Mouse (Mus musculus): Measurements from ENCODE around the gene Dapk2.

Gene Dapk2

DNA sequence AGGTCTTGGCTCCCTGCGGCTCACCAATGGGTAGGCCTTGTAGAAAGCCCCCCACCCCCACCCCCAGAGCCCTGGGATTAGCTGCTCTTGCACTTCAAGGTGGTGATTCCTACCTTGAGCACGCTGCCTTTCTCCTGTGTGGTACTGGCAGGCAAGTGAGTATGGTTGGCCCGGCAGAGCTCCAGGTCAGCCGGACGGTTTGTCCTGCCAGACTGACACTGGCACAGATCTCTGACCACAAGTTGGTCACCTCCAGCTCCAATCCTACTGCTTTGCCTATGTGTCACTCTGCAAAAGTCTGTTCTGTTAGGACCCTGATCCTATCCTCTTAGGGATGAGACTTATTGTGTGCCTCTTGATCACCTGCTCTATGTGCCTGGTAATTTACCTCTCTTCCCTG lies 26.5 kb downstream of the Dapk2 start:
- no peak for DNase-seq (ENCODE audit: low spot score)

DNA sequence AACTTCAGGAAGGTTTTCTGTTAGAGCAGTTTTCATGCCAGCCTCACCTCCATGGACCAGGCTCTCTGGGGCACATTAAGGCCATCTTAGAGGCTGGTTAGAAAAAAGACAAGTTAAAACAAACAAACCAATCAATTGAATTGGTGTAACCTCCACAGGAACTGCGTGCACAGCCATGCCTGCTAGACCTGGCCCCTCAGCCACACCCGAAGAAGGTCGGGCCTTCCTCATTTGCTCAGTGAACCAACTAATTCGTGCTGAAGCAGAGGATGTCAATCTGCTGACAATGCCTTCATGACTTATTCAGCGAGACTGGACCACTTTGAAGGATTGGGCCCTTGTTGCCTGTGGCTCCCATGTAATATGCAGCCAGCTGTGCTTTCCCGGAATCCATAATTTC lies 28.4 kb downstream of the Dapk2 start:
- DNase-seq (ENCODE audit: low spot score), result no peak

- DNase-seq (ENCODE audit: low spot score), result no peak
Measured at GRCm38 (mm10) chr9:66189026-66189425, 31.0 kb downstream of the Dapk2 start.

- no peak for DNase-seq (ENCODE audit: low spot score)
Measured at GRCm38 (mm10) chr9:66194003-66194402, 36.0 kb downstream of the Dapk2 start.

GRCm38 (mm10) chr9:66196561-66196960 lies 38.5 kb downstream of the Dapk2 start:
- DNase-seq (ENCODE audit: low spot score), result no peak

GRCm38 (mm10) chr9:66198533-66198932 lies 40.5 kb downstream of the Dapk2 start:
- no peak for DNase-seq (ENCODE audit: low spot score)

- DNase-seq (ENCODE audit: low spot score), result no peak
Measured at GRCm38 (mm10) chr9:66199657-66200410, 41.8 kb downstream of the Dapk2 start.

GRCm38 (mm10) chr9:66200411-66200789 lies 42.4 kb downstream of the Dapk2 start:
- DNase-seq (ENCODE audit: low spot score), result no peak

GRCm38 (mm10) chr9:66201665-66202064 lies 43.6 kb downstream of the Dapk2 start:
- no peak for DNase-seq (ENCODE audit: low spot score)

DNA sequence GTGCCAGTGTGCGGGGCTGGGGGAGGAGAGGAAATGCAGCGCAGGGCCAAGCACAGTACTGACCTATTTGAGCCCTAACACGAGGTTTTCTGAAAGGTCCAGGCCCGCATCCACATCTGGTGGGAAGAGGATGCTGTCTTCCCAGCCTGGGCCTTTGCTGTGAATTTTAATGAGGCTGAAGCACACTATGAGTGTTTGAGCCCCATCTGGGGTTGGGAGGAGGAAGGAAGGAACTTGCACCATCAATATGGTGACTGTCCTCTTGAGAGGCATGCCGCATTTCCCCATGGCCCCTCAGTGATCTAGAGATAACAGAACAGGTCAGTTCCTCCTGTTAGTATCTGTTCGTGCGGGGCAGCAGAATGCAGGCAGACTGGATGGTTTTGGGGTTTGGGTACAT lies 44.4 kb downstream of the Dapk2 start:
- DNase-seq (ENCODE audit: low spot score), result no peak

GRCm38 (mm10) chr9:66205702-66206101 lies 47.7 kb downstream of the Dapk2 start:
- DNase-seq (ENCODE audit: low spot score), result peak; percentile 4

DNA sequence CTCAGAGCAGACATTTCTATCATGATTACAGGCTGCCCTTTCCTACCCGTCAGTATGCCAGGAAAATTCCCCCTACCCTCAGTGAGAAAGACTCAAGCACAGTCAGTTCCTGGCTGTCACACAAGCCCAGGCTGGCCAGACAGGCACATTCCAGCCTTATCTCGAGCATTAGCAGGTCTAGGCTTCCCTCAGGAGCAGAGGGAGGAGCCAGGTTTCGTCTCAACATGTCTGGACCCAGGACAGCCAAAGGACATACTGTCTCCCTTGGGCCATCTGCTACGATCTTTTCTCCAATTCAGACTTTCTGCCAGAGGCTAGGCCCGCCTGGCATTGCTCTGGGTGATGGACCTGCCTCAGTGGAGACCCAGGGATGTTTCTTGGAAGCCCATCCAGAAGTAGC lies 48.8 kb downstream of the Dapk2 start:
- no peak for DNase-seq (ENCODE audit: low spot score)

- DNase-seq (ENCODE audit: low spot score), result no peak
Measured at GRCm38 (mm10) chr9:66211420-66211819, 53.4 kb downstream of the Dapk2 start.

- no peak for DNase-seq (ENCODE audit: low spot score)
Measured at GRCm38 (mm10) chr9:66212088-66212487, 54.1 kb downstream of the Dapk2 start.

DNA sequence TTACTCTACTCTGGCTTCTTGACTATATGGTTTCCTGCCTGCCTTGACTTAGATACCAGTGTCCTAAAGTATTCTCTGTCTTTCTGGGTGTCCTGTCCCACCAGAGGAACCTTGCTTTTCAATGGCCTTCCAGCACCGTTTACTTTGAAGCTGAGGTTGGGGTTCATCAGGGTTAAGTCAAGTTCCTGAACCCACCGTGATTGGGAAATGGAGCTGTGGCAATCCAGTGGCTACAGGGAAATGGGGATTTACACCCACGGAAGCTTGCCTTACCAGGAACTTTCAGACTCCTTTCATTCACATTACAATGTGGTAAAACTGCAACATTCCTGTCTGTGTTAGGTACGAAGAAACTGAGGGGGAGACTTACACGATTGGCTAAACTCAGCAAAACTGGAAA lies 54.8 kb downstream of the Dapk2 start:
- no peak for DNase-seq (ENCODE audit: low spot score)

- DNase-seq (ENCODE audit: low spot score), result no peak
Measured at GRCm38 (mm10) chr9:66213386-66214032, 55.5 kb downstream of the Dapk2 start.

DNA sequence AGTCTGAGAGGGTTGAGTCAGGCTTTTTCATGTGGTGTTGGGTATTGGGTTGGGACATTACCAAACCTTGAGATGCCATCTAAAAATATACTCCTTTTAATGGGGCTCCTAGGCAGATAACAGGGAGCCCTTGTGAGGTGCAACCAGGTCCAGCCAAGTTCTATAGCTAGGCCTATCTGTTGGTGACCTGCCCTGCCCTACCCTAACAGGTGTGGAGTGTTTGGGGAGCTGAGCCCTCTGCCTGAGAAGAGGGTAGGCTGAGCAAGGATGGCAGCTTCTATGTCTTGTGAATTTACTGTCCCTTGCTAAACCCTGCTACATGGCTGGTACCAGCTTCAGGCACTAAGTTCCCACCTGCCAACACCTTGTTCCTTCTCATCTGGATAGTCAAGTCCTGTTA lies 57.5 kb downstream of the Dapk2 start:
- DNase-seq (ENCODE audit: low spot score), result no peak

GRCm38 (mm10) chr9:66217970-66218369 lies 59.9 kb downstream of the Dapk2 start:
- no peak for DNase-seq (ENCODE audit: low spot score)

- no peak for DNase-seq (ENCODE audit: low spot score)
Measured at GRCm38 (mm10) chr9:66218917-66219725, 61.1 kb downstream of the Dapk2 start.

DNA sequence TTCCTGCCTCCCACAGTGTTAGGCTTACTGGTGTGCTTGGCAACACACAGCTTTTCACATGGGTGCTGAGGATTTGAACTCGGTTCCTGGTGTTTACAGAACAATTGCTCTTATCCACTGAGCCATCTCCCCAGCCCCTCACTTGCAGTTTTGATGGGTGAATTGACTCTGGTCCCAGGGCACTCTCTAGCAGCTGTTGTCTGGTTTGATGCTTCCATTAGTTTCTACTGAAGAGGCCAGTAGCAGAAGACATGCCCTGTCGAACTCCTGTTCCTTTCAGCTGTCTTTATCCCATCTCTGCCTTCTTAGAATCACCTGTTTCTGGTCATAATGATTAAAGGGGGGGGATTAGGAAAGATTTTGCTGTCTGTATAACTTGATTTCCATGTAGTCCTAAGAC lies 65.8 kb downstream of the Dapk2 start:
- DNase-seq (ENCODE audit: low spot score), result no peak

GRCm38 (mm10) chr9:66225737-66226485 lies 67.9 kb downstream of the Dapk2 start:
- no peak for DNase-seq (ENCODE audit: low spot score)

- DNase-seq (ENCODE audit: low spot score), result no peak
Measured at GRCm38 (mm10) chr9:66228456-66229151, 70.6 kb downstream of the Dapk2 start.

Data from layer of hippocampus, adult 9-10 months (tissue).